Mouse (Mus musculus) lung, postnatal 36 days (tissue): ENCODE measurements around the gene Gla.

Experiments used
- DNase-seq: peaks from one replicate; pipeline ENCODE4 v3.0.0; 2022; ENCODE audit warnings: mixed read lengths

Gene Gla

GRCm38 (mm10) chrX:134600659-134601379 is at the start of gene Gla, which contains the start of gene Hnrnph2:
TSS of gene Gla (minus strand) at chrX:134601125.
TSS of gene Hnrnph2 (plus strand) at chrX:134601179.
- DNase-seq, result peak; percentile 97

DNA sequence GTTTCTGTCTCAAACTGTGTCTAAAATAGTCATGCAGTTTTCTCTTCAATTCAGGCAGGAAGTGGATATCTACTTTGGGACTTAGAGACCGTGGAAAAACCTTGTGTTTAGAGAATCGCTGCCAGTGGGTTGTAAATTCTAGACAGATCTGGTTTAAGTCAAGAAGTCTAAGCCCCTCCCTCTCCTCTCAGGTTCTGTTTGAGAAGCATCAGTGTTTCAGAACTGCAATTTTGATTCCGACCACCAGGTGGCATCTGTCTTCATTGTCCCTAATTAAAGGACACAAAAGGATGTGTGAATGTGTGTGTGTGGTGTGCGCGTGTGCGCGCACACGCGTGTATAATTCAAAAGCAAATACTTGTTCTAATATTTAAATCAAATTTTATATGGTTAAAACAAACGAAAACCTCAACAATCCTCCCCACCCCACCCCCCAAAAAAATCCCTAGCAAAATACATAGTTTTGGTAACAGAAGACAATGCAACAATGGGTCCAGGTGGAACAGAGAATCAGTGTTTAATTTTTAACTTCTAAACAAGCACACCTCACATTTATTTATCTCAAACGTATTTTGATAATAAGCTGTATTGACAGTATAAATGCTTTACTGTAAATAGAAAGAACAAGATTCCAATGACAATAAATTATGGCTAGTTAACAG is 47.2 kb upstream of the Gla start:
- DNase-seq, result peak; percentile 92

- DNase-seq, result no peak
These were observed 46.5 kb upstream of the Gla start for GRCm38 (mm10) chrX:134647421-134647820.

GRCm38 (mm10) chrX:134646338-134646737 is 45.4 kb upstream of the Gla start:
- no peak for DNase-seq

- DNase-seq, result peak; percentile 51
These were observed 40.3 kb upstream of the Gla start for GRCm38 (mm10) chrX:134641000-134641760.

DNA sequence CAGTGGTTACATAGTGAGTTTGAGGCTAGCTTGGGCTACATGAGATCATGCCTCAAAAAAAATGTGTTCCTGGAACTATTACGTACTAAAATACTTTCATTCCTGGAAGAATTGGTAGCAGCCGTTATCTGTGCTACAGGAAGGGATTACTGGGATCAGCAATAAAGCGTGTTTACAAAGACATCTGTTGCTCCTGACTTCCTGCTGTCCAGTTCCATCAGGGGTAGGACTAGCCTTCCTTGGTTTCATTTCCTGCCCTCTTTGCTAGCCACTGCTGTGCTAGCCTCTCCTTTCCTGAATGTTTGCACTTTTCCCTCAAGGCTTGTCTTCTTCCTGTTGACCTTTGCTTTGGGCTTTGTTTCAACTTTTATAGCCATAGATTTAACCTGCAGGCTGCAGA is 34.9 kb upstream of the Gla start:
- peak; percentile 14 for DNase-seq

DNA sequence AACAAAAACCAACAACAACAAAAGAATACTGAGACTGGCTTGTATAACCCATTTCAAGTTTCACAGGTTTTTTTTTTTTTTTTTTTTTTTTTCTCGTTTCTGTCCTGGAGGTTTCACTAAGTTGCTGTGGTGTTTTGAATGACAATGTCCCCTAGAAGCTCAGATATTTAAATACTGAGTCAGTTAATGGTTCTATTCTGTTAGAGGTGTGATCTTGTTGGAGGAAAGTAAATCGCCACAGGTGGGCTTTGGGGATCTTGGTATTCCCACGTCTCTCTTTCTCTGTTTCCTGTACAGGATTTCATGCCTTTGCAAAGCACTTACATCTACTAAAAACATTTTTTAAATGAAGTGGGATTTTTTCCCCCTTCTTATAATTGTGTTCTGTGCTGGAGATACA is 34.2 kb upstream of the Gla start:
- no peak for DNase-seq

GRCm38 (mm10) chrX:134632710-134633109 is 31.8 kb upstream of the Gla start:
- no peak for DNase-seq

- DNase-seq, result no peak
These were observed 27.3 kb upstream of the Gla start for GRCm38 (mm10) chrX:134628200-134628599.

- DNase-seq, result no peak
These were observed 22.4 kb upstream of the Gla start for GRCm38 (mm10) chrX:134623350-134623749.

- DNase-seq, result no peak
These were observed 20.8 kb upstream of the Gla start for GRCm38 (mm10) chrX:134621685-134622084.

DNA sequence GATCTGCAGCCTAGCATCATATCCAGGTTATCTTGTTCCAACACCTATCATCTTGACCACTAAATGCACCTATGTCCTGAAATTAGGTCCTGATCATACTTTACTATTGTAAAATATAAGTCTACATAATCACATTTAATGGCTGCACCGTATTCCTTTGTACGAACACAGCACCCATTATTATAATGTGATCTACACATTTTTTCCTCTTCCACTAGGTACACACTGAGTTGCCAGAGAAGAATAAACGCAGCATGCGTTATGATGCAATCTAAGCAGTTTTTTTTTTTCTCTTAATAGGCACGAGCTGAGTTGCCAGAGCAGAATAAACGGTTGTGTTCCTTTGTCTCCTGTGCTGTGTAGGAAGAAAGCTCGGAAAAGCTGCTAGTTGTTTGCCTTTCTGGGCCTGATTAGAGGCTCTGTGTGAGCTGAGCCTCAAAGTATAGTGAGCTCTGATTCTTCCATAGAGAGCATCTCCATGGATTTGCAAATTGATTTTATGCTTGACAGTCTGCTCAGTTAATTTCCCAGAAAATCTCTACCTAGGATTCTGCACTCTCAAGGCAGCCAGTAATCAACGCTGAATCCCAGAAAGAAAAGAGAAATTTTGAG is 19.4 kb upstream of the Gla start:
- no peak for DNase-seq

GRCm38 (mm10) chrX:134619695-134620094 is 18.8 kb upstream of the Gla start:
- DNase-seq, result no peak

DNA sequence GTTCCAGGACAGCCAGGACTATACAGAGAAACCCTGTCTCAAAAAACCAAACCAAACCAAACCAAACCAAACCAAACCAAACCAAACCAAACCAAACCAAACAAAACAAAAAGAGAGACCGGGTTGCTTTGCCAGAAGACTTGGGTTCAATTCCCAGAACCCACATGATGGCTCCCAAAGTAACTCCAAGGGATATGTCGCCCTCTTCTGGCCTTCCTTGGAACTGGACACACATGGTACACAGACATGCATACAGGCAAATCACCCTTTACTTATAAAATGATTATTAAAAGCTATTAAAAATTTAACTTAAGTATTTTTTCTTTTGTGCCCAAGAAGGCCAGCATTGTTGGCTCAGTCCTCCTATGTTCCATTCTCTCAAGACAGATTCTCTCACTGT is 13.4 kb upstream of the Gla start:
- peak; percentile 46 for DNase-seq

- DNase-seq, result peak; percentile 60
These were observed 11.5 kb upstream of the Gla start for GRCm38 (mm10) chrX:134612285-134612959.

- DNase-seq, result no peak
These were observed 10.1 kb upstream of the Gla start for GRCm38 (mm10) chrX:134610984-134611383.

DNA sequence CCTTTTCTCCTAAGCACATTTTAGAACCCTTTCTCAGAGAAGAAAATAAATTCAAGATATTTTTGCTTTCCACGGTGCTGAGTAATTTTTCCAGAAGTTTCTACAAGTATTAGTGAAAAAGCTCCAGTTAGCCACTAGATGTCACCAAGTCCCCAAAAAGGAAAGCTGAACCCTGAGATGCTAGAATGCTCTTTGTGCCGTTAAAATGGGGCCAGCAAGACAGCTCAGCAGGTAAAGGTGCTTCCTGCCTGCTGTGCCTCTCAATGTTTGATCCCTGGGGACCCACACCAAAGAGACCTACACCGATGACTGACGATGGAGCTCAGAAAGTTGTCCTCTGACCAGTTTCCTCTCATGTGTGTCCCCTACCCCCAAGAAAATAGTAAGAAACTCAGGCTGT is 8.5 kb upstream of the Gla start:
- no peak for DNase-seq

DNA sequence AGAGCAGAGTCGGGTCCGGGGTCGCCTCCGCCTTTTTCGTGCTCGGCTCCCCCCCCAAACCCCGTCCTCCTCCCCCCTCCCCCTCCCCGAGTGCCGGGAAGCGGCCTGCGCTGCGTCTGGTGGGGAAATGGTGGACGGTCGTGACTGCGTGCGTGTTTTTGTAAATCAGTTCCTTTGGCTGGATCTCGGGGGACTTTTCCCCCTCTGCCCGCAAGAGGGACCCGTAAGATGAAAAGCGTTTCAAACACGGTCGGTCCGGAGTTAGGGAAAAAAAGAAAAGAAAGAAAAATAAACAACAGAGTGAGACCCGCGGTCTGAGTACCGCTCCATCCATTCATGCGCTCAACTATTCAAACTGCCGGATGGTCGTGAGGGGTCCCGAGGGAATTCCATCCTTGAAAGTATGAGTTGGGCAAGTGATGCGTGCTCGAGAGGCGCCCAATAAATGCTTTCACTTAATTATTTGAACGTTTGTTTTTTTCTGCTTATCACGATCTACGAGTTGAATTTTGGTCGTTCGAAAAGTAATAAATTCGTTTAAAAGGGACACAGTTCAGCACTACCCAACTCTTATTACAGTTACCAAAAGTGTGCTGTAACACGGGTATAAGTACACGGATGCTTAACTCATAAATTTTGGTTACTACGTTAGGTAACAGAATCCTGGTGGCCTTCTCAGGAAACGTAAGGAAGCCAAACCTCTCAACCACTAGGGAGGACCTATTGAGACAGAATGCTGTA is 625 bp upstream of the Gla start:
- DNase-seq, result no peak

DNA sequence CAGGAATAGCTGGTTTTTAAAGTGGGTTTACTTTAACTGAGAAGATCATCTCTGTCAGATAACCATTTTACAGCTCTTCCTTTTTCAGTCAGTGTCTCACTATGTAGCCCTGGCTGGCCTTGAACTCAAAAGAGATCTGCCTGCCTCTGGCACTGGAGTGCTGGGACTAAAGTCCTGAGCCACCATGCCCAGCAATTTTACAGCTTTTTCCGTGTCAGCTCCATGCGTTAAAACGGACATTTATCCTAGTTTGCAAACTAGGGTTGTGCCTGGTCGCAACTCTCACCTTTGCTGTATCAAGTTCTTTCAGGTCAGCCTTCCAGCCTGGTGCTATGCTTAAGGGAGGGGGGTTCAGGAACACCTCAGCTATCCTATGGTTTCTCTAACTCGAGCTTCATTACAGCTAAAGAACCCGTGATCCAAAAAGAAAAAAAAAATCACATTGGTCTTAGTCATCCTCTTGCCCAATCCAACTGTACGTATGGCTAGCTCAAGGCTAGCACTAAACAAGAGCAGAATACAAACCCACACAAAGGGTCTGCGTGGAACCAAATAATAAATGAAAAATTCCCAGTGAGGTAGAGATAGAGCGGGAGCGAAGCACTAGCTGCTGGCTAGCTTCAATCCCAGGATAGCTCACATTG is 881 bp downstream of the Gla start:
- DNase-seq, result no peak

- no peak for DNase-seq
These were observed 11.1 kb downstream of the Gla start for GRCm38 (mm10) chrX:134589836-134590235.

DNA sequence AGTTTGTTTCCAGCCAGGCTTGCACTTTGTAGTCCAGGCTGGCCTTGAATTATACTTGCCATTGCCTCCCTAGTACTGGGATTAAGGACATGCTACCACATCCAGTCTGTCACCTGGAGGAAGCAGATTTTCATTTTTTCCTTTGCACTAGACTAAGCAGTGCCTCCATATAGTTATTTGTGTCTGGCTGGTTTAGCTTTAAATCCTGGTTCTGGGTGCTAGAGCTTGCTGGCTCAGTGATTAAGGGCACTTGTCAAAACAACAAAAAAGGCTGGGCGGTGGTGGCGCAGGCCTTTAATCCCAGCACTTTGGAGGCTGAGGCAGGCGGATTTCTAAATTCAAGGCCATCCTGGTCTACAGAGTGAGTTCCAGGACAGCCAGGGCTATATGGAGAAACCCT is 11.9 kb downstream of the Gla start:
- no peak for DNase-seq

- no peak for DNase-seq
These were observed 12.7 kb downstream of the Gla start for GRCm38 (mm10) chrX:134588261-134588660.
